ENCODE assay signal across 11 mouse cellular contexts in the genomic region with DNA sequence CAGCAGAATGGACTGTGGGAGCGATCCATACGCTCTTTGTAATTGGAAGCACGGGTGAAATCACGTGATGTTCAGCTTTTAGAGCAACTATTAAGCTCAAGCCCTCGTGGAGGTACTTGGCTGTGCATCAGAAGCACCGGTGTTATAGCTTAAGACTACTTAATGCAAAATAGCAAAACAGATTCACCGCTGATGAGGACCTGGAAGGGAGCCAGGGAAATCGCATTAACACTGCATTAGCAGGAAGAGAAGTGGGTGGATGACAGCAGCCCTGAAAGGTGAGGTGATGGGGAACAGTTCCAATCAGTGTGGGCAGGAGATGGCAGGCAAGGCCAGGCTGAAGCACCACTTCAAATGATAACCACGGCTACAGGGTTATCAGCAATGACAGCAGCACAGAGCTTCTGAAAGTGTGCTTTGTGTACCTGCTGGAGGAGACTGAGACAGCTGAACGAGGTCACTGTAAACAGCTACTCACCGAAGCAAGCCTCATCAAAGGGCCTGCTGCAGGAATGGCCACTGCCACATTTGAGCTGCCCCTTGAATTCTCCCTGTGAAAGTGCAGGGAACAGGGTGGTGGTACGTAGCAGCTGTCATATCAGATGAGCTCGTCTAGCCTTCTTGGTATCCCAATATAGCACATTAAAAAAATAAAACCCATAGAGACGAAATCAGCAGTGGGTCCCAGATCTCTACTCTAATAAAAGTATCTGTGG. TPM values are rescaled to one million over a fixed set of nuclear protein-coding genes. Genes with fewer than 3 reads are reported as not detected.
DNase-seq lines count a peak whose midpoint lies in the region; ATAC-seq and TF ChIP-seq lines count a peak whose summit lies in the region.
"Had no signal": no experiment of that assay in that cellular context is flagged by ENCODE, and none has a peak within 500 bp of the region (broad histone marks: within the 10 kb centered on the region; RNA-seq: fewer than 3 reads in every experiment).

No protein-coding gene starts in this region.

- H3K4me3 ChIP-seq in forebrain, embryonic 11.5 days (ENCODE audit: low read depth, low read length) = no peak overlapping the region
- no peak overlapping the region for H3K4me3 ChIP-seq in forebrain, embryonic 10.5 days
- H3K4me3 ChIP-seq in midbrain, embryonic 11.5 days (ENCODE audit: low read depth, low read length) = no peak overlapping the region
- H3K4me3 ChIP-seq in midbrain, embryonic 10.5 days = no peak overlapping the region
- H3K4me3 ChIP-seq in forebrain, postnatal 0 days (ENCODE audit: low read depth, low read length) = no peak overlapping the region

- no peak overlapping the region for H3K27ac ChIP-seq in forebrain, embryonic 11.5 days (ENCODE audit: low read depth, low read length)
- H3K27ac ChIP-seq in forebrain, embryonic 10.5 days = no peak overlapping the region
- H3K27ac ChIP-seq in midbrain, embryonic 11.5 days (ENCODE audit: low read depth, low read length) = no peak overlapping the region
- no peak overlapping the region; the same call in 1 of the 2 replicates for H3K27ac ChIP-seq in midbrain, embryonic 10.5 days (replicated peaks)
- no peak overlapping the region for H3K27ac ChIP-seq in forebrain, postnatal 0 days (ENCODE audit: low read depth, low read length)

- H3K36me3 ChIP-seq in forebrain, embryonic 11.5 days (ENCODE audit: control insufficient read depth, insufficient read depth, low read length) = no peaks in the 10 kb centered on the region
- H3K36me3 ChIP-seq in forebrain, embryonic 10.5 days (replicated peaks) = no peaks in the 10 kb centered on the region
- H3K36me3 ChIP-seq in midbrain, embryonic 11.5 days (ENCODE audit: control insufficient read depth, insufficient read depth, low read length) = no peaks in the 10 kb centered on the region
- no peaks in the 10 kb centered on the region for H3K36me3 ChIP-seq in midbrain, embryonic 10.5 days
- H3K36me3 ChIP-seq in forebrain, postnatal 0 days (ENCODE audit: insufficient read depth) = no peaks in the 10 kb centered on the region

- no peak for DNase-seq in forebrain, embryonic 11.5 days (ENCODE audit: low spot score)
- DNase-seq in forebrain, embryonic 10.5 days (ENCODE audit: extremely low spot score, low spot score) = no peak
- no peak for DNase-seq in midbrain, embryonic 11.5 days (ENCODE audit: low spot score, missing footprints)
- DNase-seq in midbrain, embryonic 10.5 days (ENCODE audit: low spot score) = no peak
- peak; percentile 61 for DNase-seq in forebrain, postnatal 0 days
- DNase-seq in retina, postnatal 1 day = peak; percentile 72
- DNase-seq in spleen, postnatal 14 days (ENCODE audit: low spot score in 2 of 2) = no peak
- DNase-seq: liver had no signal

- no peak for TF ChIP-seq CTCF in forebrain, postnatal 0 days (IDR thresholded peaks at IDR 0.05; ENCODE audit: low read depth)

- no peaks in the 10 kb centered on the region for H3K27me3 ChIP-seq in forebrain, embryonic 11.5 days (ENCODE audit: control insufficient read depth, insufficient read depth, low read length)
- H3K27me3 ChIP-seq in forebrain, embryonic 10.5 days (ENCODE audit: poor library complexity, severe bottlenecking) = no peaks in the 10 kb centered on the region
- no peaks in the 10 kb centered on the region for H3K27me3 ChIP-seq in midbrain, embryonic 11.5 days (ENCODE audit: control insufficient read depth, insufficient read depth, low read length)
- H3K27me3 ChIP-seq in midbrain, embryonic 10.5 days (ENCODE audit: low read depth, poor library complexity, severe bottlenecking) = no peaks in the 10 kb centered on the region
- no peaks in the 10 kb centered on the region for H3K27me3 ChIP-seq in forebrain, postnatal 0 days (ENCODE audit: insufficient read depth, low read length)

- H3K4me2 ChIP-seq in forebrain, embryonic 11.5 days (ENCODE audit: low read depth, low read length, severe bottlenecking) = no peak overlapping the region
- H3K4me2 ChIP-seq in midbrain, embryonic 11.5 days = no peak overlapping the region
- H3K4me2 ChIP-seq in forebrain, postnatal 0 days (ENCODE audit: low read depth) = no peak overlapping the region

- H3K4me1 ChIP-seq in forebrain, embryonic 11.5 days (replicated peaks; ENCODE audit: control insufficient read depth, insufficient read depth, low read length) = no peaks in the 10 kb centered on the region
- no peaks in the 10 kb centered on the region for H3K4me1 ChIP-seq in forebrain, embryonic 10.5 days
- no peaks in the 10 kb centered on the region for H3K4me1 ChIP-seq in midbrain, embryonic 11.5 days (ENCODE audit: control insufficient read depth, insufficient read depth, low read length)
- H3K4me1 ChIP-seq in midbrain, embryonic 10.5 days = no peaks in the 10 kb centered on the region
- H3K4me1 ChIP-seq in forebrain, postnatal 0 days (ENCODE audit: insufficient read depth) = no peaks in the 10 kb centered on the region

- H3K9ac ChIP-seq in forebrain, embryonic 11.5 days (ENCODE audit: low read length) = no peak overlapping the region
- H3K9ac ChIP-seq in midbrain, embryonic 11.5 days (ENCODE audit: low read length) = no peak overlapping the region
- H3K9ac ChIP-seq in forebrain, postnatal 0 days = no peak overlapping the region

- peak; percentile 45 for ATAC-seq in forebrain, embryonic 11.5 days (replicated peaks; ENCODE audit: low FRiP score)
- 0 out of 2 replicates have a peak, but pooled peaks have one; percentile 16 for ATAC-seq in midbrain, embryonic 11.5 days (ENCODE audit: low FRiP score)
- peak; percentile 74 for ATAC-seq in forebrain, postnatal 0 days
- ATAC-seq in megakaryocyte-erythroid progenitor cell, adult 5-6 weeks (replicated peaks; ENCODE audit: low FRiP score, low TSS enrichment, poor library complexity, severe bottlenecking) = no peak
- ATAC-seq: intestine, embryonic 16.5 days had no signal

- no peaks in the 10 kb centered on the region for H3K9me3 ChIP-seq in forebrain, embryonic 11.5 days (ENCODE audit: control insufficient read depth, low read length)
- no peaks in the 10 kb centered on the region for H3K9me3 ChIP-seq in forebrain, embryonic 10.5 days
- H3K9me3 ChIP-seq in midbrain, embryonic 11.5 days (ENCODE audit: control insufficient read depth, low read length) = no peaks in the 10 kb centered on the region
- H3K9me3 ChIP-seq in midbrain, embryonic 10.5 days (replicated peaks) = no peaks in the 10 kb centered on the region
- no peaks in the 10 kb centered on the region for H3K9me3 ChIP-seq in forebrain, postnatal 0 days (ENCODE audit: low read length)

- WGBS in forebrain, embryonic 11.5 days = 80% methylated on average over 14 of the region's 14 CpGs
- WGBS in forebrain, embryonic 10.5 days = 87% methylated on average over 14 of the region's 14 CpGs
- 79% methylated on average over 14 of the region's 14 CpGs for WGBS in midbrain, embryonic 11.5 days
- 85% methylated on average over 14 of the region's 14 CpGs for WGBS in midbrain, embryonic 10.5 days
- 33% methylated on average over 14 of the region's 14 CpGs for WGBS in forebrain, postnatal 0 days

RNA-seq across cellular contexts. Expression of a gene that starts 20.1 kb away (rescaled TPM):
- 0.13 TPM in 1 of 2 replicates, not detected in the other for polyA plus RNA-seq in forebrain, embryonic 11.5 days (2014; fragmentation: Nextera tagmentation; extraction: Ambion mirVana)
- polyA plus RNA-seq in forebrain, embryonic 10.5 days (2016; fragmentation: Nextera tagmentation; extraction: Ambion mirVana) = not detected in 2 replicates
- polyA plus RNA-seq in midbrain, embryonic 11.5 days (2014; fragmentation: Nextera tagmentation; extraction: Ambion mirVana) = 0.12 and 0.19 TPM in 2 replicates
- 0.21 TPM in 1 of 2 replicates, not detected in the other for polyA plus RNA-seq in midbrain, embryonic 10.5 days (2016; fragmentation: Nextera tagmentation; extraction: Ambion mirVana)
- total RNA-seq in forebrain, postnatal 0 days (2014; rRNA removed) = 0.48 and 2.8 TPM in 2 replicates
- 0.11 TPM in 1 of 2 replicates, not detected in the other for polyA plus RNA-seq in forebrain, postnatal 0 days (2015; fragmentation: Nextera tagmentation; extraction: Ambion mirVana)
- not detected in 2 replicates for total RNA-seq in megakaryocyte-erythroid progenitor cell, adult 5-6 weeks (2014; fragmentation: Nextera tagmentation)
- not detected in 2 replicates for total RNA-seq in megakaryocyte-erythroid progenitor cell, adult 5-6 weeks (2017)
- total RNA-seq: neutrophil, adult 5-6 weeks had no signal
- polyA plus RNA-seq: intestine, embryonic 16.5 days had no signal

Comparison
In these comparisons a context has a peak if more than half of its experiments do, and no peak if none do; other contexts are left out.
1. DNase-seq: peak in forebrain, postnatal 0 days (single experiment) and retina, postnatal 1 day (single experiment); none in forebrain, embryonic 11.5 days (single experiment), forebrain, embryonic 10.5 days (single experiment), midbrain, embryonic 11.5 days (single experiment), midbrain, embryonic 10.5 days (single experiment) and spleen, postnatal 14 days (0 of 2).